Mouse (Mus musculus): ENCODE data around the gene Olfr1168.
"Not testable (repeated sequence)": the region's sequence is repeated elsewhere in the genome, so short reads cannot be mapped to it uniquely, and the experiment has no call there.

Gene Olfr1168

GRCm38 (mm10) chr2:88181580-88181979 is at the start of gene Olfr1168:
TSS of gene Olfr1168 (plus strand) at chr2:88181880.
- DNase-seq (ENCODE audit: low read depth): no peak

GRCm38 (mm10) chr2:88155093-88155492 is 26.6 kb upstream of the Olfr1168 start, which contains the start of gene Olfr1167:
TSS of gene Olfr1167 (minus strand) at chr2:88155193.
- not testable (repeated sequence) for DNase-seq (ENCODE audit: low read depth)

DNA sequence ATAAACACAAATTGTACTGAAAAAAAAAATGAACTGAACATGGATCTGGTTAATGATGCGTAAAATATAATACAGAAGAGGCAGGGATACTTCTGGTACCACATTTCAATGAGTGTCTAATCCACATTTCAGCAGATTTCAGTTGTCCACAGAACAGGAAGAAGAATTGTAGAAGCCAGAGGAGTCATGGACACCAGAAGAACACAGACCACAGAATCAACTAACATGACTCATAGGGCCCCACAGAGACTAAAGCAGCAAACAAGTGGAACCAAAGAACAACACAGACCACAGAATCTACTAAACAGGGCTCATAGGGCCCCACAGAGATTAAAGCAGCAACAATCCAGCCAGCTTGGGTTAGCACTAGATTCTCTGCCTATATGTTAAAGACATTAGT is 39.1 kb downstream of the Olfr1168 start:
- no peak for DNase-seq (ENCODE audit: low read depth)

DNA sequence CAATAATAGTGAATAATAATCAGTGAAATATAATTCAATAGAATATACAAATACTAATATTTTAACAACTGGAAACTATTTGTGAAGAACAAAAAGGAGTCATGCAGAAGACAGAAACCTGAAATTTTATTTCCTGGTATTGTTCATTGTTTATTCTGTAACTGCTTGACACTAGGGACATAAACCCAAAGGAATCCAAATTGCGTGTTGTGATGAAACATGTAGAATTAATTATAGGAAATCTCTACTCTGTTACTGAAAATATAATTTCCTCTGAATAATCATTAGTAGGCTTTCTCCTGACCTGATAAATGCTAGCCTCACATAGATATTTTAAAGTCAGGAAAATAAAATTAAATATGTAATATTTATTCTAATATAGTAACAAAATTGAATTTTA is 46.6 kb downstream of the Olfr1168 start, which contains the start of gene Olfr1170:
TSS of gene Olfr1170 (minus strand) at position 101 of the 400 bp plus-strand sequence.
- DNase-seq (ENCODE audit: low read depth): no peak

All from c-Kit-positive CD71-positive TER-119-negative erythroid progenitor cells, embryonic 14.5 days (primary cell).